Mouse (Mus musculus) spleen, adult 2 months (tissue): Measurements from ENCODE around the gene Edaradd.

ENCODE experiments used
- CTCF ChIP-seq: fragments of 200-500 bp; IDR thresholded peaks from 2 replicates; pipeline ENCODE4 v1.5.1; 2011; ENCODE audit warnings: mild to moderate bottlenecking, inconsistent platforms; ENCODE audit not compliant: insufficient read depth, insufficient read length, insufficient replicate concordance; ENCODE audit errors: extremely low read depth
- POLR2A ChIP-seq: fragments of 200-500 bp; IDR thresholded peaks from 2 replicates; pipeline ENCODE4 v1.6.1; 2011; ENCODE audit warnings: low read depth, low read length, inconsistent platforms

- TF ChIP-seq CTCF (no peak), POLR2A (no peak)
Observed at GRCm38 (mm10) chr13:12442008-12442587, 78.1 kb downstream of the Edaradd start.
